Mouse (Mus musculus): ENCODE data around the gene Trim65. TPM values are rescaled to one million over a fixed set of nuclear protein-coding genes. Genes with fewer than 3 reads are reported as not detected.

The Trim65 gene
- polyA plus RNA-seq, 1 experiment from 2014 or later, result 2.0 TPM

DNA sequence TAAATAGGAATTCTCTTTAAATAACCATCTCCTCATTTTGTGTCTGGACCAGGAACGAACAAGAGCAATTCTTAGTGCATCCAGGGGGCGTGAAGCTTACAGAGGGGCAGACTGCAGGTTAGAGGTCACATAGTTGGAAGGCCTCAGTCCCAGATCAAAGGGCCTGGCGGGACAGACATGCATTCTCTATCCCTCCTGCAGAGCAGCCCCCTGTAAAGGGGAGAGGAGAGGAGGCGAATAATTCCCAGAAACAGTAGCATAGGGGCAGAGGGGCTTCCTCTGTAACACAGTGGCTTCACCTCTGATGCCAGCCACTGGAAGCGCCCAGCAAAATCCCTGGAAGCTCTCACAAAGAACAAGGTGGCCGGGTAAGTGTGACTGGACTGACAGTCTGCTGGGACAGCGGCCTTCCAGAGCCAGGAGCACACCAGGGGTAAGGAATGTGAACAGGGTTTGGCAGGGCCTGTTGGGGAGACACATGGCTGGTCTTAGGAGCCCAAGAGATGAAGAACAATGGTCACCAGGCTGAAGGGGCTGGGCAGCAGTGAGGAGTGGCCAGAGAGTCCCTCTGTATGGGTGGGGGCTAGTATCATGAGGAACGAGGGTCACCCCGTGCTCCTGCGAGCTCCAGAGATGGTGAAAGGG, 52.1 kb downstream of the Trim65 start:
- no peak overlapping the region for H3K27ac ChIP-seq
- no peaks in the 10 kb centered on the region for H3K9me3 ChIP-seq
- 18% methylated on average over 10 of the region's 10 CpGs for WGBS
- H3K4me1 ChIP-seq, result peaks cover 20% of the 10 kb centered on the region
- peak overlapping the region; percentile 61; the same call in 1 of the 2 replicates for H3K4me2 ChIP-seq (replicated peaks)
- H3K9ac ChIP-seq, result peak overlapping the region; percentile 18; the same call in 1 of the 2 replicates
- H3K36me3 ChIP-seq, result peaks cover 48% of the 10 kb centered on the region
- H3K27me3 ChIP-seq (replicated peaks), result no peaks in the 10 kb centered on the region
- no peak overlapping the region for H3K4me3 ChIP-seq
- no peak for ATAC-seq (ENCODE audit: low FRiP score, low read depth)

DNA sequence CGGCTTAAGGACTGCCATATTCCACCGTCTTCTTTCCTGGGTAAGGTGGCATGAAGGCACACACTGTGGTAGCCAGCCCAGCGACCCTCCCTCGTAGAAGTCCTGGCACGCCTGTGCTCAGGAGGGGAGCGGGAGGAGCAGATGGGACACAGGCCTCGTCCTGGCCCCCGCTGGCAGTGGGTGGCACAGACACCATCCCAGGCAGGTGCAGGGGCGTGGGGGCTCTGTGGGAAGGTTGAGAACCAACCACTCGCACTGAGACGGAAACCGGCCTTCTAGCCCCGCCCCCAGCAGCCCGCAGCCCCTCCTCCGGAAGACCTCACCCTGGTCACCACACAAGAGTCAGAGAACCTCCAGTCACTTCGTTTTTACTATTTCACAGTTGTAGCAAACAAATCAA, 52.7 kb downstream of the Trim65 start:
- H3K4me2 ChIP-seq (replicated peaks), result peak overlapping the region; percentile 61
- peaks cover 43% of the 10 kb centered on the region for H3K36me3 ChIP-seq
- no peak for ATAC-seq (ENCODE audit: low FRiP score, low read depth)
- 6% methylated on average over 16 of the region's 16 CpGs for WGBS
- H3K9me3 ChIP-seq, result no peaks in the 10 kb centered on the region
- no peaks in the 10 kb centered on the region for H3K27me3 ChIP-seq (replicated peaks)
- H3K4me1 ChIP-seq, result peaks cover 20% of the 10 kb centered on the region
- H3K9ac ChIP-seq, result peak overlapping the region; percentile 57; the same call in 1 of the 2 replicates
- H3K27ac ChIP-seq, result peak overlapping the region; percentile 50; the same call in 1 of the 2 replicates
- H3K4me3 ChIP-seq, result peak overlapping the region; percentile 26; the same call in 1 of the 2 replicates

DNA sequence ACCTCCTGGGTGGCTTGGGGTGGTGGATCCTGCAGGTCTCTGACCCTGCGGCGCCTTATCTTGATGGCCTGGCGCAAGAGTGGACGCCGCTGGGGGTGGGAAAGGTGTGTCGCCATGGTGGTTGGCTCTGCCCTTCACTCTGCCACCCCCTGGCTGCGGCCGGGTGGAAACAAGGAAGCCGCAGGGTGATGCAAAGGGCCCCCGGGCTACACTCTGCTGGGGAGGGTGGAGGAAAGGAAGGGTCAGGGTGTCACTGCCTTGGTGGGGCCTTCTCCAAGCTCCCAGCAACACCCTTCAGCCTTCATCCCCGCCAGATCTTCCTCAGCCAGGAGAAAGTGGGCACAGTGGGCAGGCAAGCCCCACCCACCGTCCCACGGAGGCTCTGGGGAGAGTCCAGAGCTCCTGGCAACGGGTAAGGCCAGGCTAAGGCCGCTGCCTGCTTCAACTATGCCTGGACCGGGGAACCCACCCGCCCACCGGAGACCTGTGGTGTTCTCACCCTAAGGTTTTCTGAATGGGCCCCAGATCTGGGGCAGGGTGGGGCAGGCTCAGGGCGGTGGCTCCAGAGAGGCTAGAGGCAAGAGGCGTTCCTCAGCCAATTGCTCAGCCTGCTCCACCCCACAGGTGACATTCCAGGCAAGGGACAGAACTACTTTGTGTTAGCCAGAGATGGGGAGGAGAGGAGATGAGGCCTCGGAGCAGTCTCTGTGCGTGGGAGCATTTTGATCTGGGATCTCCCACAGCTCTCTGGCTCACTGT, 53.3 kb downstream of the Trim65 start, which contains the start of gene Unc13d:
Gene Unc13d (minus strand): TSS at position 516 of the 759 bp plus-strand sequence.
- 61% methylated on average over 22 of the region's 22 CpGs for WGBS
- H3K4me1 ChIP-seq, result peaks cover 20% of the 10 kb centered on the region
- H3K27me3 ChIP-seq (replicated peaks), result no peaks in the 10 kb centered on the region

DNA sequence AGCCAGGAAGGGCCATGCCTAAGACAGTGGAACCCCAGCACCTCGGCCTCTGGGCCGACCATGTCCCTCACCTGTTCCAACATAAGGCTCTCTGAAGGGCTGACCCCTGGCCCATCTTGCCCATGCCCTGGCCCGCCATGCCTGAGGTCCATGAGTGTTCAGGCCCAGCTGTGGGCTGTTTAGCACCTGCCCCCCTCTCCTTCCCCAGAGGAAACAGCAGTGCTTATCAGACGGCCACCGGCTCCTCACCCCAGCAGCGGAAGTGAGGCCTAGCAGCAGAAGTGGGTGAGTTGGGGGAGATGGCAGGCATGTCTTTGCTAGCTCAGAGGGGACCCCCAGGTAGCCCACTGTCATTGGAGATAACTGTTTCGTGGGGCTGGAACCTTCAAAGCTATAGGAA, 54.1 kb downstream of the Trim65 start:
- no peaks in the 10 kb centered on the region for H3K27me3 ChIP-seq (replicated peaks)
- peaks cover 30% of the 10 kb centered on the region for H3K36me3 ChIP-seq
- no peak overlapping the region for H3K4me2 ChIP-seq (replicated peaks)
- no peak overlapping the region for H3K9ac ChIP-seq
- H3K27ac ChIP-seq, result no peak overlapping the region
- no peak overlapping the region for H3K4me3 ChIP-seq
- WGBS, result 88% methylated on average over 7 of the region's 7 CpGs
- no peaks in the 10 kb centered on the region for H3K9me3 ChIP-seq
- no peak for ATAC-seq (ENCODE audit: low FRiP score, low read depth)
- H3K4me1 ChIP-seq, result peaks cover 20% of the 10 kb centered on the region

More for the DNA sequence above, 53.3 kb downstream of the Trim65 start, which contains the start of gene Unc13d:
- Histone ChIP-seq H3K27ac (peak within 1 kb of the TSS; percentile 50; the same call in 1 of the 2 replicates), H3K9ac (peak within 1 kb of the TSS; percentile 57), H3K4me2 (replicated peaks) (peak within 1 kb of the TSS; percentile 61), H3K4me3 (peak within 1 kb of the TSS; percentile 26; the same call in 1 of the 2 replicates), H3K9me3 (no peaks in the 10 kb centered on the region), H3K36me3 (peaks cover 38% of the 10 kb centered on the region)
- 0 out of 2 replicates have a peak, but pooled peaks have one; percentile 38 for ATAC-seq (ENCODE audit: low FRiP score, low read depth)

DNA sequence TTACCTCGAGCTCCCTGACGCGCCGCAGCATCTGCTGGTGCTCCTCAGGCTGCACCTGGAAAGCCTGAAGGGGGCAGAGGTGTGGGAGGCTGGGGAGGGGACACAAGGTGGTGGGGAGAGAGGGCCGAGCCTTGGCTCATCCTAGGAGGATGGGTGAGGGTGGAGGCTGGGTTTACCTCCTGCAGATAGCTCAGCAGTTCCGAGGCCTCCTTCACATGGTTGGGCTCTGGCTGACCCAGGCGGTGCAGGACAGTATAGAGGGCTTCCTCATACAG, 54.7 kb downstream of the Trim65 start:
- ATAC-seq (ENCODE audit: low FRiP score, low read depth), result no peak
- Histone ChIP-seq H3K27ac (no peak overlapping the region), H3K36me3 (peaks cover 24% of the 10 kb centered on the region), H3K9ac (no peak overlapping the region), H3K4me1 (peaks cover 20% of the 10 kb centered on the region), H3K9me3 (no peaks in the 10 kb centered on the region), H3K27me3 (replicated peaks) (no peaks in the 10 kb centered on the region), H3K4me2 (replicated peaks) (no peak overlapping the region), H3K4me3 (no peak overlapping the region)
- WGBS, result 64% methylated on average over 7 of the region's 7 CpGs

GRCm38 (mm10) chr11:116075539-116076265, 55.2 kb downstream of the Trim65 start:
- H3K9ac ChIP-seq, result no peak overlapping the region
- H3K4me2 ChIP-seq (replicated peaks), result no peak overlapping the region
- peaks cover 19% of the 10 kb centered on the region for H3K36me3 ChIP-seq
- no peaks in the 10 kb centered on the region for H3K9me3 ChIP-seq
- H3K4me3 ChIP-seq, result no peak overlapping the region
- 63% methylated on average over 20 of the region's 20 CpGs for WGBS
- no peak for ATAC-seq (ENCODE audit: low FRiP score, low read depth)
- no peak overlapping the region for H3K27ac ChIP-seq
- H3K27me3 ChIP-seq (replicated peaks), result no peaks in the 10 kb centered on the region
- H3K4me1 ChIP-seq, result peaks cover 20% of the 10 kb centered on the region

- no peak overlapping the region for H3K4me3 ChIP-seq
- no peak overlapping the region for H3K27ac ChIP-seq
- H3K27me3 ChIP-seq (replicated peaks), result no peaks in the 10 kb centered on the region
- H3K4me2 ChIP-seq (replicated peaks), result no peak overlapping the region
- WGBS, result 62% methylated on average over 7 of the region's 7 CpGs
- H3K4me1 ChIP-seq, result peaks cover 20% of the 10 kb centered on the region
- H3K9me3 ChIP-seq, result no peaks in the 10 kb centered on the region
- H3K9ac ChIP-seq, result no peak overlapping the region
- H3K36me3 ChIP-seq, result peaks cover 7% of the 10 kb centered on the region
- ATAC-seq (ENCODE audit: low FRiP score, low read depth), result no peak
Observed at GRCm38 (mm10) chr11:116074436-116074991, 56.4 kb downstream of the Trim65 start.

GRCm38 (mm10) chr11:116072608-116073007, 58.3 kb downstream of the Trim65 start:
- Histone ChIP-seq H3K9me3 (no peaks in the 10 kb centered on the region), H3K4me2 (replicated peaks) (no peak overlapping the region), H3K27ac (no peak overlapping the region), H3K4me1 (peaks cover 4% of the 10 kb centered on the region), H3K4me3 (no peak overlapping the region), H3K36me3 (no peaks in the 10 kb centered on the region), H3K9ac (no peak overlapping the region), H3K27me3 (replicated peaks) (no peaks in the 10 kb centered on the region)
- 83% methylated on average over 3 of the region's 3 CpGs for WGBS
- ATAC-seq (ENCODE audit: low FRiP score, low read depth), result no peak

Other genes with a start within 250 kb of the Trim65 start
- 1.8 and 2.7 TPM in 2 replicates for gene Smim5, start 231.2 kb downstream of the Trim65 start, polyA plus RNA-seq (2016; fragmentation: Nextera tagmentation; extraction: Ambion mirVana)
- 0.83 and 1.0 TPM in 2 replicates for gene Smim6, start 219.1 kb downstream of the Trim65 start, polyA plus RNA-seq (2016; fragmentation: Nextera tagmentation; extraction: Ambion mirVana)
- gene Sap30bp, start 197.8 kb downstream of the Trim65 start, polyA plus RNA-seq (2016; fragmentation: Nextera tagmentation; extraction: Ambion mirVana), result 53.7 and 54.8 TPM in 2 replicates
- gene Recql5, start 197.7 kb downstream of the Trim65 start, polyA plus RNA-seq (2016; fragmentation: Nextera tagmentation; extraction: Ambion mirVana), result 24.2 and 30.2 TPM in 2 replicates
- gene Itgb4, start 156.4 kb downstream of the Trim65 start, polyA plus RNA-seq (2016; fragmentation: Nextera tagmentation; extraction: Ambion mirVana), result 0.99 and 1.4 TPM in 2 replicates
- 100 and 109 TPM in 2 replicates for gene Galk1, start 118.4 kb downstream of the Trim65 start, polyA plus RNA-seq (2016; fragmentation: Nextera tagmentation; extraction: Ambion mirVana)
- gene H3f3b, start 103.2 kb downstream of the Trim65 start, polyA plus RNA-seq (2016; fragmentation: Nextera tagmentation; extraction: Ambion mirVana), result 2,060 and 2,115 TPM in 2 replicates
- gene Unk, start 100.8 kb downstream of the Trim65 start, polyA plus RNA-seq (2016; fragmentation: Nextera tagmentation; extraction: Ambion mirVana), result 47.9 and 48.6 TPM in 2 replicates
- 1.3 and 1.7 TPM in 2 replicates for gene Unc13d, start 53.2 kb downstream of the Trim65 start, polyA plus RNA-seq (2016; fragmentation: Nextera tagmentation; extraction: Ambion mirVana)
- 97.0 and 110 TPM in 2 replicates for gene Wbp2, start 44.1 kb downstream of the Trim65 start, polyA plus RNA-seq (2016; fragmentation: Nextera tagmentation; extraction: Ambion mirVana)
- gene Trim47, start 3.9 kb downstream of the Trim65 start, polyA plus RNA-seq (2016; fragmentation: Nextera tagmentation; extraction: Ambion mirVana), result 3.7 and 5.0 TPM in 2 replicates
- gene Mrpl38, start 7.7 kb upstream of the Trim65 start, polyA plus RNA-seq (2016; fragmentation: Nextera tagmentation; extraction: Ambion mirVana), result 83.7 and 85.5 TPM in 2 replicates
- 63.2 and 67.0 TPM in 2 replicates for gene Fbf1, start 37.0 kb upstream of the Trim65 start, polyA plus RNA-seq (2016; fragmentation: Nextera tagmentation; extraction: Ambion mirVana)
- gene Ten1, start 67.7 kb upstream of the Trim65 start, polyA plus RNA-seq (2016; fragmentation: Nextera tagmentation; extraction: Ambion mirVana), result 67.6 and 68.9 TPM in 2 replicates
- 42.2 and 44.0 TPM in 2 replicates for gene Acox1, start 67.9 kb upstream of the Trim65 start, polyA plus RNA-seq (2016; fragmentation: Nextera tagmentation; extraction: Ambion mirVana)
- gene Evpl, start 106.9 kb upstream of the Trim65 start, polyA plus RNA-seq (2016; fragmentation: Nextera tagmentation; extraction: Ambion mirVana), result 0.76 and 0.95 TPM in 2 replicates
- gene Srp68, start 143.1 kb upstream of the Trim65 start, polyA plus RNA-seq (2016; fragmentation: Nextera tagmentation; extraction: Ambion mirVana), result 85.3 and 88.4 TPM in 2 replicates
- gene Galr2, start 149.8 kb upstream of the Trim65 start, polyA plus RNA-seq (2016; fragmentation: Nextera tagmentation; extraction: Ambion mirVana), result 1.4 and 2.0 TPM in 2 replicates
- 75.5 and 89.3 TPM in 2 replicates for gene Exoc7, start 176.1 kb upstream of the Trim65 start, polyA plus RNA-seq (2016; fragmentation: Nextera tagmentation; extraction: Ambion mirVana)
- 7.1 and 7.3 TPM in 2 replicates for gene Foxj1, start 204.3 kb upstream of the Trim65 start, polyA plus RNA-seq (2016; fragmentation: Nextera tagmentation; extraction: Ambion mirVana)